19 mouse cellular contexts compared by ENCODE assay signal in the genomic region with DNA sequence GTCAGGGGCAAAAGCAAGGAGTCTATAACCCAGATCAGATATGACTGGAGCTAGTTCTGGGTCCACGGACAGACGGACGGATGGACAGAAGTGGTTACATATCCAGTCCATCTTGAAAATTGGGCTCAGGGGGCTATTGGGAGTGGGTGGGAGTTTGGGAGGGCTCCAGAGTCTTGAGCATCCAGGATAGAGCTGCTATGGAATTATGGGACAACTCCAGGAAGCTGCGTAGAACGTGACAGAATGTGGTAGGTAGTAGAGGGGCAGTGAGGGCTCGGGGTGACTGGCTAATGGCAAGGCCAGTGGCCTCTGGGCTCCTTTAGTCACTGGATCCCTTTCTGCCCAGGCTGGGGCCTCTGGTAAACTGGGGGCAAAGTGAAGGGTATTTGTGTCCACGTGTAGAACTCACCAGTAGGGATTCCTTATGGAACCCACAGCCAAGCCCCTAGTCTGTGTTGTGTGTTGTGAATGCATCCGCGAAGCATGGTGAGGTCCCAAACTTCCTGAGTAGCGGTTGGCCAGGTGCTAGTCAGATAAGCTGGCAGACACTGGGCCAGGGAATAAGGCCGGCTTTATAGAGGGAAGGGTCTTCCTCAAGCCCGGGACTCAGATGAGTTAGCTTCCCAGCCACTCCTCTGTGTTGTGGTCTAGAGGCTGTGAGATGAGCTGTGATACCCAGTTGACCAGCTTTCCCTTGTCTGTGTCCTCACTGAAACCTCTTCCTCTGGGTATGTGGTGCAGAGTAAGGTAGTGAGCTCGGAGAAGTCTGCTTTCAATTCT. TPM values are rescaled to one million over a fixed set of nuclear protein-coding genes. Genes with fewer than 3 reads are reported as not detected.
DNase-seq lines count a peak whose midpoint lies in the region; ATAC-seq and TF ChIP-seq lines count a peak whose summit lies in the region.
"Had no signal": no experiment of that assay in that cellular context is flagged by ENCODE, and none has a peak within 500 bp of the region (broad histone marks: within the 10 kb centered on the region; RNA-seq: fewer than 3 reads in every experiment).

No protein-coding gene starts in this region.

- intact Hi-C loops in heart, adult 2 months (cut with DNase I): no loop called here

- no peak for TF ChIP-seq EP300 in heart, adult 2 months (IDR thresholded peaks at IDR 0.05; ENCODE audit: insufficient read depth, low read depth, low read length)

- peak overlapping the region; percentile 46; the same call in 1 of the 2 replicates for H3K4me2 ChIP-seq in kidney, postnatal 0 days (ENCODE audit: low read length)
- H3K4me2 ChIP-seq in embryonic facial prominence, embryonic 12.5 days (replicated peaks): no peak overlapping the region
- H3K4me2 ChIP-seq in limb, embryonic 15.5 days: no peak overlapping the region

- peak overlapping the region; percentile 36; the same call in 1 of the 2 replicates for H3K4me3 ChIP-seq in heart, adult 2 months
- no peak overlapping the region for H3K4me3 ChIP-seq in kidney, postnatal 0 days (replicated peaks; ENCODE audit: low read depth, low read length)
- no peak overlapping the region for H3K4me3 ChIP-seq in embryonic facial prominence, embryonic 12.5 days
- H3K4me3 ChIP-seq in limb, embryonic 15.5 days: no peak overlapping the region

- TF ChIP-seq CTCF in heart, adult 2 months (IDR thresholded peaks at IDR 0.05): no peak
- TF ChIP-seq CTCF in kidney, postnatal 0 days (IDR thresholded peaks at IDR 0.05; ENCODE audit: low read depth): no peak

- no peaks in the 10 kb centered on the region for H3K9me3 ChIP-seq in kidney, postnatal 0 days (replicated peaks; ENCODE audit: low read length)
- no peaks in the 10 kb centered on the region for H3K9me3 ChIP-seq in embryonic facial prominence, embryonic 12.5 days
- H3K9me3 ChIP-seq in limb, embryonic 15.5 days: no peaks in the 10 kb centered on the region

- ATAC-seq in kidney, postnatal 0 days (replicated peaks; ENCODE audit: low FRiP score, low read depth): no peak
- ATAC-seq in embryonic facial prominence, embryonic 12.5 days (ENCODE audit: insufficient number of reproducible peaks, insufficient read depth, low FRiP score, low TSS enrichment): no peak
- ATAC-seq in limb, embryonic 15.5 days (ENCODE audit: insufficient number of reproducible peaks, low FRiP score, low TSS enrichment, low read depth): no peak

- peak overlapping the region; percentile 89 for H3K27ac ChIP-seq in heart, adult 2 months
- no peak overlapping the region; the same call in 1 of the 2 replicates for H3K27ac ChIP-seq in kidney, postnatal 0 days
- H3K27ac ChIP-seq in embryonic facial prominence, embryonic 12.5 days: 0 out of 2 replicates have a peak overlapping the region, but pooled peaks have one; percentile 51
- peak overlapping the region; percentile 82; the same call in 1 of the 2 replicates for H3K27ac ChIP-seq in limb, embryonic 15.5 days
- H3K27ac ChIP-seq: layer of hippocampus, adult 2 months had no signal

- no peak for DNase-seq in heart, adult 2 months
- no peak for DNase-seq in heart, postnatal 4 days
- no peak for DNase-seq in kidney, postnatal 0 days (ENCODE audit: low spot score)
- no peak for DNase-seq in kidney, postnatal 14 days
- no peak for DNase-seq in layer of hippocampus, postnatal 25 days (ENCODE audit: extremely low spot score in 1 of 2, low spot score in 1 of 2)
- DNase-seq in layer of hippocampus, adult 9-11 months: no peak
- DNase-seq: cerebellum, postnatal 10 days; thymus, adult 2 months had no signal

- peak overlapping the region; percentile 26 for H3K9ac ChIP-seq in heart, adult 2 months (ENCODE audit: low read depth, low read length)
- H3K9ac ChIP-seq in kidney, postnatal 0 days (ENCODE audit: low read depth, low read length): peak overlapping the region; percentile 48; the same call in 1 of the 2 replicates
- H3K9ac ChIP-seq in embryonic facial prominence, embryonic 12.5 days: no peak overlapping the region
- H3K9ac ChIP-seq in limb, embryonic 15.5 days: no peak overlapping the region

- peaks cover 61% of the 10 kb centered on the region for H3K4me1 ChIP-seq in heart, adult 2 months (ENCODE audit: control insufficient read depth, insufficient read depth, low read length)
- peaks cover 74% of the 10 kb centered on the region for H3K4me1 ChIP-seq in kidney, postnatal 0 days (replicated peaks; ENCODE audit: insufficient read depth, low read length)
- H3K4me1 ChIP-seq in embryonic facial prominence, embryonic 12.5 days: peaks cover 82% of the 10 kb centered on the region
- peaks cover 96% of the 10 kb centered on the region for H3K4me1 ChIP-seq in limb, embryonic 15.5 days

- 34% methylated on average over 13 of the region's 13 CpGs for WGBS in heart, adult 2 months
- 64% methylated on average over 13 of the region's 13 CpGs for WGBS in kidney, postnatal 0 days
- 84% methylated on average over 13 of the region's 13 CpGs for WGBS in embryonic facial prominence, embryonic 12.5 days
- 73% methylated on average over 13 of the region's 13 CpGs for WGBS in limb, embryonic 15.5 days

- TF ChIP-seq POLR2A in heart, adult 2 months (IDR thresholded peaks at IDR 0.05; ENCODE audit: insufficient read depth, low read depth, low read length): no peak

- H3K36me3 ChIP-seq in heart, adult 2 months (ENCODE audit: control insufficient read depth, insufficient read depth, low read length): peaks cover 16% of the 10 kb centered on the region; the same call in 1 of the 2 replicates
- H3K36me3 ChIP-seq in kidney, postnatal 0 days (ENCODE audit: insufficient read depth, low read length): no peaks in the 10 kb centered on the region
- no peaks in the 10 kb centered on the region for H3K36me3 ChIP-seq in embryonic facial prominence, embryonic 12.5 days
- H3K36me3 ChIP-seq in limb, embryonic 15.5 days: no peaks in the 10 kb centered on the region

- H3K27me3 ChIP-seq in heart, adult 2 months (ENCODE audit: control insufficient read depth, insufficient read depth, low read length): no peaks in the 10 kb centered on the region
- H3K27me3 ChIP-seq in kidney, postnatal 0 days (ENCODE audit: insufficient read depth, low read length): no peaks in the 10 kb centered on the region
- H3K27me3 ChIP-seq in embryonic facial prominence, embryonic 12.5 days: peaks cover 7% of the 10 kb centered on the region; the same call in 1 of the 2 replicates
- no peaks in the 10 kb centered on the region for H3K27me3 ChIP-seq in limb, embryonic 15.5 days

- peaks cover 9% of the 10 kb centered on the region for H3K79me2 ChIP-seq in heart, adult 2 months (replicated peaks; ENCODE audit: control insufficient read depth, insufficient read depth, low read length)

RNA-seq across cellular contexts. Expression of a gene that starts 6.9 kb away (rescaled TPM):
- total RNA-seq in heart, adult 2 months (2021): 100 to 1,000 TPM; 174 to 190 TPM
- 86.7 and 114 TPM in 2 replicates for polyA plus RNA-seq in heart, adult 2 months (2012; rRNA removed)
- 100 to 1,000 TPM; 467 to 506 TPM for total RNA-seq in heart, postnatal 4 days (2021)
- 31.3 and 34.0 TPM in 2 replicates for polyA plus RNA-seq in kidney, postnatal 0 days (2015; fragmentation: Nextera tagmentation; extraction: Ambion mirVana)
- 19.0 and 19.7 TPM in 2 replicates for polyA plus RNA-seq in embryonic facial prominence, embryonic 12.5 days (2016; fragmentation: Nextera tagmentation; extraction: Ambion mirVana)
- 40.6 and 44.5 TPM in 2 replicates for polyA plus RNA-seq in limb, embryonic 15.5 days (2015; fragmentation: Nextera tagmentation; extraction: Ambion mirVana)
- 10 to 100 TPM in 1 of 2 experiments, 1 to 10 TPM in 1; 5.6 to 10.8 TPM for total RNA-seq in layer of hippocampus, postnatal 25 days (2021)
- total RNA-seq: hematopoietic stem cell, adult 5-6 weeks; megakaryocyte-erythroid progenitor cell, adult 5-6 weeks; monocyte, adult 5-6 weeks had no signal

RNA-seq across cellular contexts. Expression of a gene that starts 22.4 kb away (rescaled TPM):
- total RNA-seq in heart, adult 2 months (2021): not detected
- polyA plus RNA-seq in heart, adult 2 months (2012; rRNA removed): 0.38 and 0.57 TPM in 2 replicates
- not detected for total RNA-seq in heart, postnatal 4 days (2021)
- not detected in 2 replicates for polyA plus RNA-seq in kidney, postnatal 0 days (2015; fragmentation: Nextera tagmentation; extraction: Ambion mirVana)
- not detected in 2 replicates for polyA plus RNA-seq in embryonic facial prominence, embryonic 12.5 days (2016; fragmentation: Nextera tagmentation; extraction: Ambion mirVana)
- polyA plus RNA-seq in limb, embryonic 15.5 days (2015; fragmentation: Nextera tagmentation; extraction: Ambion mirVana): 0.23 and 0.40 TPM in 2 replicates
- total RNA-seq in layer of hippocampus, postnatal 25 days (2021): not detected
- total RNA-seq: adrenal gland, adult 2 months; ES-E14; hematopoietic stem cell, adult 5-6 weeks; layer of hippocampus, adult 2 months; left cerebral cortex, postnatal 25 days; megakaryocyte-erythroid progenitor cell, adult 5-6 weeks; monocyte, adult 5-6 weeks; neutrophil, adult 5-6 weeks had no signal
- polyA plus RNA-seq: adrenal gland, adult 2 months; forebrain, embryonic 11.5 days had no signal

RNA-seq across cellular contexts. Expression of a gene that starts 45.1 kb away (rescaled TPM):
- total RNA-seq in heart, adult 2 months (2021): not detected
- 0.32 TPM in 1 of 2 replicates, not detected in the other for polyA plus RNA-seq in heart, adult 2 months (2012; rRNA removed)
- total RNA-seq in heart, postnatal 4 days (2021): not detected
- polyA plus RNA-seq in kidney, postnatal 0 days (2015; fragmentation: Nextera tagmentation; extraction: Ambion mirVana): not detected in 2 replicates
- not detected in 2 replicates for polyA plus RNA-seq in embryonic facial prominence, embryonic 12.5 days (2016; fragmentation: Nextera tagmentation; extraction: Ambion mirVana)
- polyA plus RNA-seq in limb, embryonic 15.5 days (2015; fragmentation: Nextera tagmentation; extraction: Ambion mirVana): 0.70 TPM in 1 of 2 replicates, not detected in the other
- not detected for total RNA-seq in layer of hippocampus, postnatal 25 days (2021)
- total RNA-seq: adrenal gland, adult 2 months; ES-E14; hematopoietic stem cell, adult 5-6 weeks; layer of hippocampus, adult 2 months; left cerebral cortex, postnatal 25 days; megakaryocyte-erythroid progenitor cell, adult 5-6 weeks; monocyte, adult 5-6 weeks; neutrophil, adult 5-6 weeks had no signal
- polyA plus RNA-seq: forebrain, embryonic 11.5 days had no signal

Comparison
In these comparisons a context has a peak if more than half of its experiments do, and no peak if none do; other contexts are left out.
1. H3K9ac ChIP-seq: peak in heart, adult 2 months (single experiment) and kidney, postnatal 0 days (single experiment); none in embryonic facial prominence, embryonic 12.5 days (single experiment) and limb, embryonic 15.5 days (single experiment).